Mouse (Mus musculus) E14TG2a.4 (cell line): ENCODE measurements around the gene Oit3.

Source experiments
- CTCF ChIP-seq: conservative IDR thresholded peaks from 2 replicates; pipeline ENCODE4 v1.5.1; 2014; ENCODE audit warnings: low read length
- POU5F1 ChIP-seq: IDR thresholded peaks from 2 replicates; pipeline ENCODE4 v1.6.1; 2014; ENCODE audit warnings: low read length, borderline replicate concordance

- TF ChIP-seq CTCF (no peak), POU5F1 (no peak)
These were observed 39.8 kb upstream of the Oit3 start for GRCm38 (mm10) chr10:59481381-59481780.
